Mouse (Mus musculus): Measurements from ENCODE around the gene Ccnjl.

Ccnjl gene

GRCm38 (mm10) chr11:43569188-43569587 is 40.6 kb downstream of the Ccnjl start:
- no peak for DNase-seq (ENCODE audit: low spot score)

- DNase-seq (ENCODE audit: low spot score), result no peak
These were observed 41.0 kb downstream of the Ccnjl start for GRCm38 (mm10) chr11:43569595-43569994.

- no peak for DNase-seq (ENCODE audit: low spot score)
These were observed 46.4 kb downstream of the Ccnjl start for GRCm38 (mm10) chr11:43575061-43575375.

- DNase-seq (ENCODE audit: low spot score), result no peak
These were observed 47.0 kb downstream of the Ccnjl start for GRCm38 (mm10) chr11:43575376-43576151.

- no peak for DNase-seq (ENCODE audit: low spot score)
These were observed 49.3 kb downstream of the Ccnjl start for GRCm38 (mm10) chr11:43577713-43578478.

- DNase-seq (ENCODE audit: low spot score), result no peak
These were observed 56.8 kb downstream of the Ccnjl start for GRCm38 (mm10) chr11:43585211-43586005.

GRCm38 (mm10) chr11:43586324-43587090 is 57.9 kb downstream of the Ccnjl start, which contains the start of gene 4933415A04Rik:
Gene 4933415A04Rik, plus strand, starts transcription at chr11:43587040.
- DNase-seq (ENCODE audit: low spot score), result peak; percentile 13

GRCm38 (mm10) chr11:43589530-43590072 is 61.0 kb downstream of the Ccnjl start:
- DNase-seq (ENCODE audit: low spot score), result no peak

GRCm38 (mm10) chr11:43601440-43601839 is 72.9 kb downstream of the Ccnjl start, which contains the start of gene Fabp6:
Gene Fabp6, minus strand, starts transcription at chr11:43601540.
- DNase-seq (ENCODE audit: low spot score), result no peak

- no peak for DNase-seq (ENCODE audit: low spot score)
These were observed 75.6 kb downstream of the Ccnjl start for GRCm38 (mm10) chr11:43604207-43604606.

GRCm38 (mm10) chr11:43604891-43605290 is 76.3 kb downstream of the Ccnjl start:
- DNase-seq (ENCODE audit: low spot score), result no peak

GRCm38 (mm10) chr11:43605859-43606258 is 77.3 kb downstream of the Ccnjl start:
- no peak for DNase-seq (ENCODE audit: low spot score)

GRCm38 (mm10) chr11:43608440-43608839 is 79.9 kb downstream of the Ccnjl start:
- DNase-seq (ENCODE audit: low spot score), result no peak

GRCm38 (mm10) chr11:43610006-43610661 is 81.5 kb downstream of the Ccnjl start:
- DNase-seq (ENCODE audit: low spot score), result peak; percentile 17

GRCm38 (mm10) chr11:43610662-43611033 is 82.1 kb downstream of the Ccnjl start:
- no peak for DNase-seq (ENCODE audit: low spot score)

GRCm38 (mm10) chr11:43612834-43613488 is 84.4 kb downstream of the Ccnjl start:
- peak; percentile 40 for DNase-seq (ENCODE audit: low spot score)

GRCm38 (mm10) chr11:43617924-43618323 is 89.3 kb downstream of the Ccnjl start:
- DNase-seq (ENCODE audit: low spot score), result no peak

GRCm38 (mm10) chr11:43618403-43618802 is 89.8 kb downstream of the Ccnjl start:
- DNase-seq (ENCODE audit: low spot score), result no peak

- DNase-seq (ENCODE audit: low spot score), result no peak
These were observed 93.2 kb downstream of the Ccnjl start for GRCm38 (mm10) chr11:43621769-43622168.

GRCm38 (mm10) chr11:43624341-43624740 is 95.8 kb downstream of the Ccnjl start:
- no peak for DNase-seq (ENCODE audit: low spot score)

All from ovary, adult 18-20 months (tissue).